Mouse (Mus musculus): ENCODE data around the gene Alg9.
"Not testable (repeated sequence)": the region's sequence is repeated elsewhere in the genome, so short reads cannot be mapped to it uniquely, and the experiment has no call there.

The Alg9 gene

DNA sequence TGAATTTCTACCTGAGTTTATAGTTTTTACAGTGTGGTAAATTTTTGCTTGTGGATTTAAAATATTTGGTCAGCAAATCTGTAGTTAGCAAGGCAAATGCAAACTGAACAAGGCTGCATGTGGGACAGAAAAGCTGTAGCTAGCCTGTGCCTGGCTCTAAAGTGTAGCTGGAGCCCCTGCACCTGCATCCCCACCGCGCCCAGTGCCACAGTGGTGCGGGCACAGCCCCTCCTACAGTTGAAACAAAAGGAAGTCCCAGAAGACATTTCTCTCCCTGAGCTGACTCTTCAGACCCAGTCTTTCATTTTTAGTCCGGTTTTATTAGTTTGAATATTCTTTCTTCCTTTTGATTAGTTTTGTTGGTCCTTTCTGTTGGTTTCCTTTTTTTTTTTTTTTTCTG lies 40.8 kb downstream of the Alg9 start:
- DNase-seq (ENCODE audit: low read depth, low spot score), result no peak

GRCm38 (mm10) chr9:50816512-50816911 lies 41.7 kb downstream of the Alg9 start:
- no peak for DNase-seq (ENCODE audit: low read depth, low spot score)

GRCm38 (mm10) chr9:50818050-50818449 lies 43.2 kb downstream of the Alg9 start:
- DNase-seq (ENCODE audit: low read depth, low spot score), result no peak

DNA sequence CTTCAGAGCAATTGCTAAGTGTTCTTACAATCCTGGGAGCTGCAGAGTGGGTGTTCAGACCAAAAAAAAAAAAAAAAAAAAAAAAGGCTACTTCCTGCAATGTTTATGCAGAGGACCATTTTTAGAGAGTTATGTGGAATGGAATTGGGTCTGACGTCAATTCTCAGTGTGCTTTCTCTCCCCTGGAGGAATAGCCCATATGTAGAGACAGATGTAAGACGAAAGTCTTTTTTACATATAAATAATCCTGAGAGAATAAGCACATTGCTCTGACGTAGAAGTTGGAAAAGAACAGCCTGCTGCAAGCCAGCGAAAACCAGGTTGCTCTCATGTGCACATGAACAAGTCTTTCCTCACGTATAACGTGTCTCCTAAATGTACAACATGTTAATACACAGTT lies 44.9 kb downstream of the Alg9 start:
- DNase-seq (ENCODE audit: low read depth, low spot score), result no peak

DNA sequence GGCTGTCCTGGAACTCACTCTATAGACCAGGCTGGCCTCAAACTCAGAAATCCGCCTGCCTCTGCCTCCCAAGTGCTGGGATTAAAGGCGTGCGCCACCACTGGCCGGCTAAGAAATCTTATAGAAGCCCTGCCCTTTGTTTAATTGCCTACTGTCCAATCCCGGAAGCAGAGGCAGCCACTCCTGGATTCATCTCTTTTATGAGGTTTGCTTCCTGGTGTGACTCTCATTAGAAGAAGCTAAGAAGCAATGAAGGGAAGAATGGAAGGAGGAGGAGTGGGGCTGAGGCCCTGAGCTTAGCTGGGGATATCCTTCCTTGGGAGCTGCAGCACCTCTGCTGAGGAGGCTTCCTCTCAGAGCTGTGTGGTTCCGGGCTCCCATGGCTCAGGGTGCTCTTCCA lies 46.8 kb downstream of the Alg9 start:
- no peak for DNase-seq (ENCODE audit: low read depth, low spot score)

- DNase-seq (ENCODE audit: low read depth, low spot score), result no peak
Measured at GRCm38 (mm10) chr9:50822216-50822615, 47.4 kb downstream of the Alg9 start.

DNA sequence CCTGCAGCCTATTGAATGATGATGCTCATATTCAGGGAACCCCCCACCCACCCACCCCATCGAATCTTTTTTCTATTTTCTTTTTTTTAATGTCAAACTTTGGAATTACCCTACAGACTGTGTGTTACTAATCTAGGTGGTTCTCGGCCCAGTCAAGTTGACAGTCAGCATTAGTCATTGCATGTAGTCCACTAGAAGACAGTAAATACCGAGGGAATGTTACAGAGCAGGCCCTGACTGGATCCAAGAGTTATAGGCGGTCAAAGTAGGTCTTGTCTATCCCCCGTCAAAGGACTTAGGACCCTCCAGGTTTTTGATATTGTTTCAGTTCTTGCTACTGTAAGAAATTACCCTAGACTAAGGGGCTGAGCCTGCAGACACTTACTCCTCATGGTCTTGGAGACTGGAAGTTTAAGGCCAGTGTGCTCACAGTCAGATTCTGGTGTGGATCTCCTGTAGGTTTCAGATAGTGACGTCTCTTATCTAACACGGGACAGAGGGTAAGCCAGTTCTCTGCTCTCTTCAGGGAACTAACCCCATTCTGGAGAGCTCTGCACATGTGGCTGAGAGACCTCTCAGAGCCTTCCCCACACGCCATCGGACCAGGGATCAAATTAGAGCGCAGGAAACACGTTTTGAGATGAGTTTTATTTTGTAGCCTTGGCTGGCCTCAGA lies 49.1 kb downstream of the Alg9 start:
- DNase-seq (ENCODE audit: low read depth, low spot score), result no peak

GRCm38 (mm10) chr9:50831514-50831913 lies 56.7 kb downstream of the Alg9 start:
- no peak for DNase-seq (ENCODE audit: low read depth, low spot score)

GRCm38 (mm10) chr9:50832162-50832561 lies 57.3 kb downstream of the Alg9 start:
- DNase-seq (ENCODE audit: low read depth, low spot score), result no peak

DNA sequence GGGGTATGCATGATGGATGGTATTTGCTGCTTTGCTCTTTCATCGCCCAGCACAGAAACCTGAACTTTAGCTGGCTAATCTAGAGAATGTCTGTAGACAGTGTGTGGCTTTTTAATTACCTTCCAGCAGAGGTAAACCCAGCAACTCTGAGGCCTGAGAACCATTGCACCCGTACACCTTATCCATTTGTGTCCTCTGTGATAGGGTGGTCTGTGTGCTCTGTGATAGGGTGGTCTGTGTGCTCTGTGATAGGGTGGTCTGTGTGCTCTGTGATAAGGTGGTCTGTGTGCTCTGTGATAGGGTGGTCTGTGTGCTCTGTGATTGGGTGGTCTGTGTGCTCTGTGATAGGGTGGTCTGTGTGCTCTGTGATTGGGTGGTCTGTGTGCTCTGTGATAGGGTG lies 57.8 kb downstream of the Alg9 start:
- DNase-seq (ENCODE audit: low read depth, low spot score), result not testable (repeated sequence)

- no peak for DNase-seq (ENCODE audit: low read depth, low spot score)
Measured at GRCm38 (mm10) chr9:50833786-50834185, 59.0 kb downstream of the Alg9 start.

DNA sequence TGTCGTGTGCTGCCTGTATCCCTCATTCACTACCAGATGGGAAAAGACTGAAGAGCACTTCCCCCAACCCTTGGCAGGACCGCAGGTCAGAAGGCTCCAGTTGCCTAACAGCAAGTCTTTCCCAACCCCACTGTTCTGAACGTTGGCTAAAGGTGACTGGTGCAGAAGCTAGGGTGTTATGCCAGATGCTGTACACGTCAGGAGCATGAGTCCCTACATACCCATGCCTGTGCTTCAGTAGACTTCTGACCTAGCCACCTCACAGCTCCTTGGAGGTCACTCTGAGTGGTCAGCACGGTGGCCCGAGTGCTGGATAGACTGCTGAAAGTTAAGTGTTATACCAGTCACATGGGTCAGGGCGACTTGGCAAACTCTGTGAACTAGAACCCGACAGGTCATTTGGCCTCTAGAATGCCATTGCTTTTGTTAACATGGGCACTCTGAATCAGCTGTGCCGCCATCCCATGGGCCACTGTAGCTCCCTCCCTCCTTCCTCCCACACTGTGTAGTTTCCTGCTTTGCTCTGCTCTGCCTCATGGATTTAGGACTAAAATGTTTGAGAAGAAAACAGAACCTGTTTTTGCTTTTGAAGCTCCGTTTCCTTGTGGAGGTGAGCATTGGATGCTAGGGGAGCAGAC lies 60.4 kb downstream of the Alg9 start:
- DNase-seq (ENCODE audit: low read depth, low spot score), result no peak

GRCm38 (mm10) chr9:50836097-50836496 lies 61.3 kb downstream of the Alg9 start:
- DNase-seq (ENCODE audit: low read depth, low spot score), result peak; percentile 65

DNA sequence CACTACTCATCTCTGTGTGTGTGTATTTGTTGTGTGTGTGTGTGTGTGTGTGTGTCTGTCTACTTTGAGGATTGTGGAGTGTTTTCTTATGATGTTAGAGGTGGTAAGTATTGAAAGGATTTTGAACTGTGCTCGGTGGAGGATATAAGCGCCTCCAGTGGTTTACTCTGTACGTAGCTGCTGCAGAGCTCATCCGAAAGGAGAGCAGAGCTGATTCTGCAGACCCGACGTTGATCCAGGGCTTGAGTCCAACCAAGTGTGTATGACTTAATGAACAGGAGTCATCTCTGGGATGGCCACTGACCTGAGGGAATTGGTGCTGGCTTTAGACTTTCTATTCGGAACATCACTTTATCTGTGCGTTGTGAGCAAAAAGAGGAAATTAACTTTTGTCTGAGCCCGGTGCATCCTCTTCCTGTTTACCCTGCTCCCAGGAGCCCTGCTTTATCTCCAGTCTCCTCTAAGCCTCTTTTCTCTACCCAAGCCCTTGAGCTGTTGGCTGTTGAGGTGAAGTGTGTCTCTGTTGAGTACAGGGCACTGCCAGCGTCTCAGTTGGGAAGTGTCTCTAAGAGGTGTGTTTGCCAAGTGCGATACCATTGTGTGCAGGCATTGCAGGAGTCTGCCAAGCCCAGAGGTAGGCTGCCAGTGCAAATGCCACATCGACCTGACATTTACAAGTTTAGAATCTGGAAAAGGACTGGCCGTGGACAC lies 66.4 kb downstream of the Alg9 start:
- DNase-seq (ENCODE audit: low read depth, low spot score), result peak; percentile 48

GRCm38 (mm10) chr9:50845081-50845480 lies 70.3 kb downstream of the Alg9 start, which contains the start of gene Ppp2r1b:
TSS of gene Ppp2r1b (plus strand) at chr9:50845301.
- DNase-seq (ENCODE audit: low read depth, low spot score), result no peak

DNA sequence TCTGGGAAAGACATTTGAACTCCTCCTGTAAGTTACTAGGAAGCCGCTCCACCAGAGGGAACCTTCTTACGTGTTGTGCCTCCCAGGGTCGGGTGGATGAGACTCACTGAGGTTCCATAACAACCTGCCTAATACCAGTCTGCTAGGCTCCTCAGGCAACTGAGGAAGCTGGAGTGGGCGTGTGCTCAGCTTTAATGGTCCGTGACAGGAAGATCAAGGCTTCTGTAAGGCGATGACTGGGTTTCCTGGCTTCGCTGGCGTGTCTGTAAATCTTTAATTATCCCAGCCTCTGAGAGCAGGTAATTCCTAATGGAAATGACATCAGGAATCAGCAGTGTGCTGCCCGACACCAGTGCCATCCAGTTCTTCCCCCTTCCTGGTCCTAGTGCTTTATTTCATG lies 70.7 kb downstream of the Alg9 start:
- DNase-seq (ENCODE audit: low read depth, low spot score), result no peak

DNA sequence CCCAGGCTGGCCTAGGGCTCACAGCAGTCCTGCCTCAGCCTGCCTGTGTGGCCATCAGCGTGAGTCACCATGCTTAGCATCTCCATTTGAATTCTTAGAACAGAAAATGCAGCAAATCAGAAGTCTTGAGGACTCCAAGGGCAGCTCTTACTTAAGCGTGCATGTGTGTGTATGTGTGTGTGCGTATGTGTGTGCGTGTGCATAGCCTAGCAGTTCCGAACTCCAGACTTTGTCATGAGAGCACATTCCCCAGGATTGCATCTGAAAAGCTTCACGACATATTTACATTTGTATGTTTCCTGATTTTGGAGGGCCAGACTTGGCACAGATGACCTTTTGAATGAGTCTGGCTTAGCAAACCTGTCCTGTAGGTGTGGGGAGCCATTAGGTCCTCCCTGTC lies 72.3 kb downstream of the Alg9 start:
- DNase-seq (ENCODE audit: low read depth, low spot score), result no peak

DNA sequence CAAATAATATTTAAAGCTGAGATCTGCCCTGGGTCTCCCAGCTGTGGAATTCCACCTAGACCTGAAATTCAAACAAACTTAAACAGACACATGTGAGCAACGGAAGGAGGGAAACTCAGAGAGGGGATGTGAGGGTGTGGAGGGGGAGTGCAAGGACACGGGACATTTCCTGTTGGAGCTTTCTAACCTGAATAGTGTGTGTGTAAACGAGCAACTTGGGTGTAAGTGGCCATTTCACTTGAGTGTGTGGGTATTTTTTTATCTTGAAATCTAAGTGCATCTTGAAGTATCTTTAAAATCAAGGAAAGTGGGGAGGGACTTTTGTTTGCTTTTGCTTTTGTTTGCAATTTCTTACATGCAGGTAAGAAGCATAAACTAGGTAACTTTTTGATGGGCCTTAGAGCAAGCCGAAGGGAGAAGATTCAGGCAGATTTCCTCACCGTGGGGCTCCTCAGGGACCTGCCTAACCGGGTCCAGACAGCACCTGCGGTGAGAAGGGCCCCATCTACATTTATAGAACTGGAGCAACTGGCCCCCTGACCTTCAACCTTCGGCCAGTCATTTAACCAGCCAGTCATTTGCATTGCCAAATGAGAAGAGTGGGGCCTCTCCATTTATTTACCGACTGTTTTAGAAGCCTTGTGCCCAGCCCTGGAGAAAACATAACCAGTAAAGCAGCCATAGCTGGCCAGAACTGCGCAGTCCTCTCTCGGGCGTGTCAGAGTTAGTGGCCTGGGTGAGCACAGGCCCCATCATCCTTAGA lies 73.0 kb downstream of the Alg9 start:
- DNase-seq (ENCODE audit: low read depth, low spot score), result no peak

DNA sequence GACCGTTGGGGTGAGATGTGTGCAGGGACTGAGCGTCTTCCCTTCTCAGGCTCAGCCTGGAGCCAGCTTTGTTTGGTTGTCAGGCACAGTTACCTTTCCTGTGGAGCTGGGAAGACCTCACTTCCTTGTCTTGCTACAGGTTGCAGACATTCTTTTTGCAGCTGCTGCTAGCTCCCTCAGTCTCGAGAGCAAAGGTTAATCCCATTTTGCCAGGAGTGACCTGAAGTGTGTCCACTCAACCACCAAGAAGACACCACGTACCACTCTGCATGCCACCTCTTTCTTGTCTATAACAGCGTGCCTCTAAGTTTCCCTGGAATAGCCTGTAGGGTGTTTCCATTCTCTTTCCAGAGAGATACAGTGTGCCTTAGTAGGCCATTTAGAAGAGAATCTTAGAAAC lies 74.0 kb downstream of the Alg9 start:
- DNase-seq (ENCODE audit: low read depth, low spot score), result no peak

DNA sequence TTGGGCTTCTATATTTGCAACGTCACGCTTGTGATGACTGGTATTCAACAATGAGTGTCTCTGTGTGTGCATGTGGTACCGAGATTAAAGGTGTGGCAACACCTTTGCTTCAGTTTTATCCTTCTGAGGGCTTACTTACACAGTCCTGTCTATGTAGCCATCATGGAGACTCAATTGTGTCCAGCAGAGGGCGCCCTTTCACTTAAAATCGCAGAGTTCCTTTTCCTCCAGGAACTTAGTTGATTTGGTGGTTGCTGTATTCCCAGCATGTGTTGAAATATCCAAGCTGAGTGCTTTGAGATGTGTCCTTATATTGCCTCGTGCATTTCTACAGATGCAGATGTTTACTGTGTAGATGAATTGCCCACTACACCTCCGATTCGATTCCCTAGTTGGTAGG lies 74.4 kb downstream of the Alg9 start:
- peak; percentile 89 for DNase-seq (ENCODE audit: low read depth, low spot score)

DNA sequence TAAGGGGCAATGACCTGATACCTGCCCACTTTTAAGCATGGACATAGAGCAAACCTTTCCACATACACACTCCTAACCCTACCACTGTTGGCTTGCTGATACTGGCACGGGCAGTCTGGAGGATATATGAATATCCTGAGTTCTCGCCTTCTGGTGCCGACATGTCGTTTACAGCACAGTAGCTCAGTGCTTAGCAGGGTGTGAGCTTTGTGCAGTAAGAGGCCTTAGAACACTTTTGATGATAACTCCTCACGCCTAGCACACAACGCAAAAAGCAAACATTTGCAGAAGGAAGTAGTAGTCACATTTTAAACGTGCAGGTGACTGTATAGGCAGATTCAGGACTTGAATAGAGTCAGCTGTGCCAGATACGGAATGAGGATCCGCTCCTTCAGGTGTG lies 74.9 kb downstream of the Alg9 start:
- no peak for DNase-seq (ENCODE audit: low read depth, low spot score)

DNA sequence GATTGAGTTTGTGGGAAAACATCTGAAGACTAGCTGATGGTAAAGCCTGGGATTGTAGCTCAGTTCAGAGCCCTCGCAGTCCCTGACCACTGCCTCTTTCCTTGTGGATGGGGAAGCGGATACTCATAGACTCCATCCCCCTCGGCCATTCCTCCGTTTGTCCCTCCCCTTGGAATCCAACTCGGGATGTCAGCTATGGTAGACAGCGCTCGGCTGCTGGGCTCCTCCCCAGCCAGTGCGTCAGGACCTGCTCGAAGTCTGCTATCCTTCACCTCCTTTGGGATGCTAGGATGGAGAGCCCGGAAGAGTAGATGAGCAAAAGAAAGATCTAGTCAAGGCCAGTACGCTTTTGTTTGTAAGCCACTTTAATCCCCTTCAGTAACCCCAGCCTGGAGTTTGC lies 75.5 kb downstream of the Alg9 start:
- DNase-seq (ENCODE audit: low read depth, low spot score), result no peak

Data from CD4-positive, CD25-positive, alpha-beta regulatory T cell, adult 2 months (primary cell).